Mouse (Mus musculus): ENCODE data around the gene Mpst.

Mpst gene

DNA sequence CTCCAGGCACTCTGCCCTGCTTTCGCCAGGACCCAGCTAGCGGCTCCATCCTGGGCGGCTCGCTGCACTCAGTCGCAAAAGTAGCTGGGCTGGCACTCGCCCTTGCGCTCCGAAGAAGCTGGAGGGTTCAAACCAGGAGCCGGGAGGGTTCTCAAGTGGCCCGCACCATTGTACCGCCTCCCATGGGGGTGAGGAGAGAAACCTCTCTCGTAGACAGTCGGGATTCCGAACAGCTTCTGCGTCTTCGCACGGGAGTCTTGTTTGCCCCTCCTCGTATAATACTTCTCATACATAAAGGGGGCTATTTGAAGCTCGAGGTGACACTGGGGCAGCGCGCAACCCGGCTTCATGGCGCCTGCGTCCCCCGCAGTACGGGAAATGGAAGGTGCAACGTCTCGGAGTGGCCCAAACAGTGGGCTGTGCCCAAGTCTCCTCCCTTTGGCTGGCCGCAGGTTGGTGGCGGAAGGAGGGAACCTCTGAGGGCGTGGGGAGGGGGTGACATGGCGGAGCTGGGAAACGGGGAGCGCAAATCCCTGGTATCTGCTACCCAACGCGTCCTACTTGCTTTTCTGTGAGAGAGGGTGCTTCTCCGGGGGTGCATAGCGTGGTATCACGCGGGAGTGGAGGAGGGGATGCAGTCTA is at the start of gene Mpst:
TSS of gene Mpst (plus strand) at position 124 of the 642 bp plus-strand sequence.
- DNase-seq (ENCODE audit: low read depth, low spot score), result peak; percentile 91

GRCm38 (mm10) chr15:78365916-78366315 is 40.3 kb upstream of the Mpst start:
- no peak for DNase-seq (ENCODE audit: low read depth, low spot score)

- no peak for DNase-seq (ENCODE audit: low read depth, low spot score)
Observed at GRCm38 (mm10) chr15:78366875-78367274, 39.3 kb upstream of the Mpst start.

- no peak for DNase-seq (ENCODE audit: low read depth, low spot score)
Observed at GRCm38 (mm10) chr15:78367811-78368210, 38.4 kb upstream of the Mpst start.

DNA sequence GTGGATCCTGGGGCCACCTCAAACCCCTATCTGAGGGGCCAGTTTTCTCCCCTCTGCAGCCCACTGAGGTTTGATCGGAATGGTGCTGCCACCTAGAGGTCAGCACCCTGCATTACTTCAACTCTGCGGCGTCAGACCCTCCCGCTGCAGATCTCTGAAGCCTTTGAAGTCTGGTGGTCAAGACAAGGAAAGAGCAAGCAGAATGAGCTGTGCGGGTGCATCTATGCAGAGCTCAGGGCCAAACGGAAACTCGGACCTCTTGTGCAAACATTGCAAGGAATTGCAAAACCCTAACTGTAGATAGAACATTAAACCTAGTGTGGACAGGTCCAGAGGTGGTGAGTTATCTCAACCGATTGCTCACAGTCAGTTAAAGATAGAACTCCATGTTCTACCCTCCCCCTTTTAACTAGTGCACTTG is 37.3 kb upstream of the Mpst start:
- peak; percentile 69 for DNase-seq (ENCODE audit: low read depth, low spot score)

DNA sequence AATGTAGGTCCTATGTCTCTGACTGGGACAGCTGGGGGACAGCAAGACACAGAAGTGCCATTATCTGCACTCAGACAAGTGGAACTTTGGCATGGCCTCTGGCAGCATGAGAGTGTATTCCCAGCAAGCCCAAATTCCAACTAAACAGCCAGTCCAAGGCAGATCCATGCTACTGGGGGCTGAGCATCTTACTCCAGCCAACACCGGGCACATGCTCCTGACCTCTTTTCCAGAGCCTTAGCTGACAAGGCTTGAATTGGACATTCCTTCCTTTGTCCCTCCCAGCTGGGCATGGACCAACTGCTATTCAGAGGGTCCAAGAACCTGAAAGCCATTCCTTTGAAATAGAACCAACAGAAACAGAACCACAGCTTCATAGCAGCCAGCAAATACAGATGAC is 36.6 kb upstream of the Mpst start:
- DNase-seq (ENCODE audit: low read depth, low spot score), result no peak

GRCm38 (mm10) chr15:78372796-78373195 is 33.4 kb upstream of the Mpst start:
- DNase-seq (ENCODE audit: low read depth, low spot score), result no peak

DNA sequence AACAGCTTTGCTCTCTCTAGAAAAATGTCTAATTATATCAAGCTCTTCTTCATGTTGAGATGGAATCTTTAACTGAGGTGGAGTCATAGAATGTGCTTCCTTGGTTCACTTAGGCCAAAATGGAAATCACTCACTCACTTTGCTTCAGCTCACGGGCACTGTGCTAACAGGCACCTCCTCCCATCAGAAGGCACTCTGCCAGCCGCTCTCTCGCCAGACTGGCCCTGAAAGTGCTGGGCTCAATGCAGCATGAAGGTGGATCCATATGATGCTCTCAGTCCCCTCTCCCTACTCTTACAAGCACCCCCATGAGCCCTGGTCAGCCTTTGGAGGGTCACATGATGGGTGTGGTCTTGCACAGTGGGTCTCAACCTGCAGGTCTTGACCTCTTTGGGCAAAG is 32.0 kb upstream of the Mpst start:
- DNase-seq (ENCODE audit: low read depth, low spot score), result no peak

DNA sequence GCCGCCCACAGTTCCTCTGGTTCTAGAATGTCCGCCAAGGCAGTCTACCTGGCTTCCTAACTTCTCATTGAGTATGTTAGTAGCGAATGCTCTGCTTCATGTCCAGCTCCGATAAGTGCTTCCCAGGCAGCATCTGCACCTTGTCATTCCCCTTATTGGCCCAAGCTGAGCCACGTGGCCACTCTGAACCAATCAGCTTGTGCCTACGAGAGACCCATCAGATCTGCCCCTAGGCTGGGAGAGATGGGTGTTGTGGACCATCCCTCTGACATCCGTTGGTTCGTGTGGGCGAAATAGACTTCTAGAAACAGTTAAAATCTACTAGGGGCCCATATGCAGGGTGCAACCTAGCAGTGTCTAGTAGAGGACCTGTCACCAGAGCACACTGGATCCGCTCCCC is 28.4 kb upstream of the Mpst start:
- DNase-seq (ENCODE audit: low read depth, low spot score), result no peak

DNA sequence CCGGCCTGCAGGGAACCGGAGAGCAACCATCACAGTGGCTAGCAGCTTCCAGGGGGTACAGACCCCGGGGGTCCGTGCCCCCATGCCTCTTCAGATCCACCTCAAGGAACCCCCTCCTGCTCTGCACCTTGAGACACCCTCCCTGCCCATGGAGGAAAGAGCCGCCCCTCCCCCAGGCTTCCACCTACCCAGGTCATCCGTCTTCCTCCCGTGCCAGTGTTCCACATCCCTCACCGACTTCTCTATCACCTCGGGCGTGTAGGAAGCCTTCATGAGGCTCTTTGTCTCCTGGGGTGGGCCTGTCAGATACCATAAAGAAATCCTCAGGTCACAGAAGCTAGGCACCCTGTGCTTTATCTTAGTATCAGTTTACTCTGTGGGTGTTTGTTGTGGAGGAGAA is 27.7 kb upstream of the Mpst start:
- no peak for DNase-seq (ENCODE audit: low read depth, low spot score)

- no peak for DNase-seq (ENCODE audit: low read depth, low spot score)
Observed at GRCm38 (mm10) chr15:78380208-78380607, 26.0 kb upstream of the Mpst start.

- DNase-seq (ENCODE audit: low read depth, low spot score), result no peak
Observed at GRCm38 (mm10) chr15:78380741-78381140, 25.5 kb upstream of the Mpst start.

DNA sequence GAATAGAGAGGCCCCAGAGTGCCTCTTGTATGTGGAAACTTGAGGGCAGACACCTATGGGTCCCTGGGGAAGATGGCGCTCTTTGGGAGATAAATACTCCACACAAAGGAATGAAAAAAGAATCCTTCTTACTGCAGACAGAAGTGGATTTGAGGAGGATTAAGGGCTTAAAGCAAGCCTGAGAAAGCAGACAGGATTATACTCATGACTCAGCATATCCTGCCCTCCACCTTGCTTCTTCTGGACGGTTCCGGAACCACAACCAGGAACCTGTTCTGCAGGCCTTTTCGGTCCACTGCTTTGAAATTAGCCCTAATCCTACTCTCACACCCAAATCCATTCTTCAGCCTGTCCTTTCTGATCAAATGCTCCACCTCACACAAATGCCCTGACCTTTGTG is 24.1 kb upstream of the Mpst start:
- DNase-seq (ENCODE audit: low read depth, low spot score), result no peak

GRCm38 (mm10) chr15:78383450-78384219 is 22.6 kb upstream of the Mpst start:
- no peak for DNase-seq (ENCODE audit: low read depth, low spot score)

- no peak for DNase-seq (ENCODE audit: low read depth, low spot score)
Observed at GRCm38 (mm10) chr15:78384220-78385116, 21.7 kb upstream of the Mpst start.

DNA sequence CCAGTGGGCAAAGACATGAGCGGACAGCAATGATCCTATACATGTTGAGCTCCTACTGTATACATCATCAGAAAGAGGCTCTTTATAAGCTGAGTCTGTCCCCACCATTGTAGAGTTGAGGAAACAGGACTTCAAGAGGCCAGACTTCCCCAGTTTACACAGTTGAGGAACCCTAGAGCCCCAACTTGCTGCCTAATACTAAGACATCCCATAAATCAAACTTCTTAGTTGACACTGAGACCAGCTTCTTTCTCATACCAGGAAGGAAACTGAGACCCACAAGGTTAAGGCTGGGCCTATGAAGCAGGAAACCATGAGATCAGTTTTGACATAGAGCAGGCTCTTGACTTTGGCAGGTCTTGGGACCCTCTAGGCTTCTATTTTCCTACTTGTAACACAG is 20.7 kb upstream of the Mpst start:
- DNase-seq (ENCODE audit: low read depth, low spot score), result no peak

DNA sequence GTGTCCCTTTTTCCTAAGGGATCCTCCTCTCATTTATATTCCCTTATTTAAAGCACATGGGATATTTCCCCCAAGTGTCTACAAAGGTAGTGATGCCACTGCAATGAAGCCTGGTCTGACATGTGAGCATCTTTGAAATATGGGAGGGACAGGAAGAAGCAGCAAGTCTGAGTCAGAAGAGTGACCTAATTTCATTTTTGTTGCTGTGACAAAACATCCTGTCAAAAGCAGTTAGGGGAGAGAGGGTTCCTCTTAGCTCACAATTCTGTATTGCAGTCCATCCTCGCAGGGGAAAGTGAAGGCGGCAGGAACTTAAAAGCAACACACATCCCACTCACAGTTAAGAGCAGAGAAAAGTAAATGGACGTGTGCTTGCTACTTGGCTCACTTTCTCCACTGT is 15.4 kb upstream of the Mpst start:
- DNase-seq (ENCODE audit: low read depth, low spot score), result peak; percentile 41

- DNase-seq (ENCODE audit: low read depth, low spot score), result no peak
Observed at GRCm38 (mm10) chr15:78395478-78395962, 10.7 kb upstream of the Mpst start, which contains the start of gene Tex33. Gene Tex33 (minus strand): TSS chr15:78395912.

GRCm38 (mm10) chr15:78401345-78401744 is 4.9 kb upstream of the Mpst start:
- no peak for DNase-seq (ENCODE audit: low read depth, low spot score)

DNA sequence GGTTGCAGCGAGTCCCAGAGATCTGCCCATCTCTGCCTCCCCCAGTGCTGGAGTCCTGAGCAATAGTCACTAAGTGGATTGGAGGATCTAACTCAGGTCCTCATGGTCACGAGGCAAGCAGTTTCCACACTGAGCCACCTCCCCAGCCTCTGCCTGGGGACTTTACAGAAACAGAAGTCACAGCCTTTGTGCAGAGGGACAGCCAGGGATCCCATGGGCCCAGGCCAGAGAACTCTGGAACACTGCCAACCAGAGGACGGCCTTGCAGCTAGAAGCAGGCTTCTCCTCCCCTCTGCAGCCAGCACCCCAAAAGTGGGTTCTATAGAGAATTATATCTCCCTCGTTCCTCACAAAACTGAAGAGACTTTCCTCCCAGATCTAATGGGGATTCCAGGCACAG is 4.3 kb upstream of the Mpst start:
- DNase-seq (ENCODE audit: low read depth, low spot score), result no peak

DNA sequence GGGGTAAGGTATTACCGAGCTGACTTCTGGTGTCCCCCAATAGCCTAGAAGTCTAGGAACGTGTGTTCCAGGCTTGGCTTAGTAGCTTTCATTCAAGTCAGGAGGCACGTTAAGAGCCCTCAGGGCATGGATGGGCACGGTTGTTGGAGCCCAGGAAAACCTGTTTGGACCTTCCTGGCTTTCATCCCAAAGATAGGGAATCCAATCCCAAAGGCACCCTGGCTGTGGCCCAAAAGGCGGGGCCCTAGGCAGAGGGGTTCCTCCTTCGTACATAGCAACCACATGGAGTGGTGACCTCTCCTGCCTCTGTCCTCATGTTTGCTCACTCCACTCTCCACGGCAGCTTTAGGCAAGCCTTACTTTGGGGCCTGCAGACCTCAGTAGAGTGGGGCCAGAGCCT is 3.8 kb upstream of the Mpst start:
- DNase-seq (ENCODE audit: low read depth, low spot score), result no peak

- DNase-seq (ENCODE audit: low read depth, low spot score), result no peak
Observed at GRCm38 (mm10) chr15:78403301-78403741, 2.9 kb upstream of the Mpst start.
